In genomic region chr7:81612856-81613635, GRCm38 (mm10) we compare ENCODE assay signal across 22 mouse cellular contexts. TPM values are rescaled to one million over a fixed set of nuclear protein-coding genes. Genes with fewer than 3 reads are reported as not detected.
DNase-seq lines count a peak whose midpoint lies in the region; ATAC-seq lines count a peak whose summit lies in the region.
"Had no signal": no experiment of that assay in that cellular context is flagged by ENCODE, and none has a peak within 500 bp of the region (broad histone marks: within the 10 kb centered on the region; RNA-seq: fewer than 3 reads in every experiment).

No protein-coding gene starts in this region.

- no peaks in the 10 kb centered on the region for H3K9me3 ChIP-seq in hindbrain, embryonic 10.5 days
- no peaks in the 10 kb centered on the region for H3K9me3 ChIP-seq in hindbrain, embryonic 14.5 days (ENCODE audit: control insufficient read depth, low read length)
- no peaks in the 10 kb centered on the region for H3K9me3 ChIP-seq in limb, embryonic 13.5 days
- no peaks in the 10 kb centered on the region for H3K9me3 ChIP-seq in limb, embryonic 10.5 days (replicated peaks)
- H3K9me3 ChIP-seq: embryonic facial prominence, embryonic 12.5 days; forebrain, embryonic 13.5 days; heart, embryonic 13.5 days had no signal

- H3K4me2 ChIP-seq in hindbrain, embryonic 14.5 days (replicated peaks): no peak overlapping the region
- H3K4me2 ChIP-seq in limb, embryonic 13.5 days (replicated peaks): no peak overlapping the region
- H3K4me2 ChIP-seq: embryonic facial prominence, embryonic 12.5 days; forebrain, embryonic 13.5 days; heart, embryonic 13.5 days had no signal

- WGBS in hindbrain, embryonic 10.5 days: 84% methylated on average over 13 of the region's 13 CpGs
- 86% methylated on average over 13 of the region's 13 CpGs for WGBS in hindbrain, embryonic 14.5 days
- WGBS in limb, embryonic 13.5 days: 87% methylated on average over 13 of the region's 13 CpGs
- 93% methylated on average over 13 of the region's 13 CpGs for WGBS in limb, embryonic 10.5 days

- H3K4me3 ChIP-seq in hindbrain, embryonic 10.5 days: no peak overlapping the region
- H3K4me3 ChIP-seq in hindbrain, embryonic 14.5 days (replicated peaks; ENCODE audit: low read length): no peak overlapping the region
- H3K4me3 ChIP-seq in limb, embryonic 13.5 days: no peak overlapping the region
- no peak overlapping the region for H3K4me3 ChIP-seq in limb, embryonic 10.5 days
- H3K4me3 ChIP-seq: embryonic facial prominence, embryonic 12.5 days; forebrain, embryonic 13.5 days; heart, embryonic 13.5 days had no signal

- no peaks in the 10 kb centered on the region for H3K27me3 ChIP-seq in hindbrain, embryonic 10.5 days (ENCODE audit: insufficient read depth, poor library complexity, severe bottlenecking)
- H3K27me3 ChIP-seq in hindbrain, embryonic 14.5 days (ENCODE audit: control insufficient read depth, insufficient read depth, low read length): no peaks in the 10 kb centered on the region
- no peaks in the 10 kb centered on the region for H3K27me3 ChIP-seq in limb, embryonic 13.5 days
- no peaks in the 10 kb centered on the region for H3K27me3 ChIP-seq in limb, embryonic 10.5 days (ENCODE audit: low read depth, poor library complexity, severe bottlenecking)
- H3K27me3 ChIP-seq: embryonic facial prominence, embryonic 12.5 days; forebrain, embryonic 13.5 days; heart, embryonic 13.5 days; Patski had no signal

- ATAC-seq in cerebellum, adult (ENCODE audit: insufficient number of reproducible peaks, low FRiP score, low TSS enrichment): no peak
- no peak for ATAC-seq in hindbrain, embryonic 14.5 days (ENCODE audit: low FRiP score)
- no peak for ATAC-seq in limb, embryonic 13.5 days (ENCODE audit: low FRiP score, low read depth)
- ATAC-seq: activated CD4-positive, CD25-positive, alpha-beta regulatory T cell, adult 4 months; forebrain, embryonic 13.5 days; Patski had no signal

- H3K36me3 ChIP-seq in hindbrain, embryonic 10.5 days: peaks cover 4% of the 10 kb centered on the region; the same call in 1 of the 2 replicates
- no peaks in the 10 kb centered on the region for H3K36me3 ChIP-seq in hindbrain, embryonic 14.5 days (replicated peaks; ENCODE audit: control insufficient read depth, insufficient read depth)
- H3K36me3 ChIP-seq in limb, embryonic 13.5 days: peaks cover 35% of the 10 kb centered on the region
- H3K36me3 ChIP-seq in limb, embryonic 10.5 days: peaks cover 10% of the 10 kb centered on the region; the same call in 1 of the 2 replicates
- H3K36me3 ChIP-seq: embryonic facial prominence, embryonic 12.5 days had no signal

- H3K9ac ChIP-seq in hindbrain, embryonic 14.5 days: no peak overlapping the region
- H3K9ac ChIP-seq in limb, embryonic 13.5 days: peak overlapping the region; percentile 31; the same call in 1 of the 2 replicates
- H3K9ac ChIP-seq: embryonic facial prominence, embryonic 12.5 days; forebrain, embryonic 13.5 days; heart, embryonic 13.5 days had no signal

- DNase-seq in cerebellum, postnatal 14 days: peak; percentile 47 to 50
- peak; percentile 17 for DNase-seq in gastrocnemius, postnatal 10 days
- DNase-seq in gastrocnemius, postnatal 4 days (ENCODE audit: low spot score in 2 of 2): no peak
- peak; percentile 12 for DNase-seq in hindbrain, embryonic 10.5 days (ENCODE audit: low spot score)
- DNase-seq in hindbrain, embryonic 14.5 days (ENCODE audit: low spot score): no peak
- DNase-seq in limb, embryonic 10.5 days (ENCODE audit: low spot score): no peak
- DNase-seq: adrenal gland, postnatal 14 days; cerebellum, adult 2 months; gastrocnemius, postnatal 25 days; kidney, adult 11 months; kidney, adult 9 months had no signal

- peaks cover 12% of the 10 kb centered on the region for H3K4me1 ChIP-seq in hindbrain, embryonic 10.5 days (replicated peaks)
- H3K4me1 ChIP-seq in hindbrain, embryonic 14.5 days (replicated peaks; ENCODE audit: control insufficient read depth, insufficient read depth, low read length): no peaks in the 10 kb centered on the region
- no peaks in the 10 kb centered on the region for H3K4me1 ChIP-seq in limb, embryonic 13.5 days
- no peaks in the 10 kb centered on the region for H3K4me1 ChIP-seq in limb, embryonic 10.5 days
- H3K4me1 ChIP-seq: embryonic facial prominence, embryonic 12.5 days; forebrain, embryonic 13.5 days had no signal

- H3K27ac ChIP-seq in hindbrain, embryonic 10.5 days: no peak overlapping the region
- H3K27ac ChIP-seq in hindbrain, embryonic 14.5 days: no peak overlapping the region
- no peak overlapping the region for H3K27ac ChIP-seq in limb, embryonic 13.5 days
- H3K27ac ChIP-seq in limb, embryonic 10.5 days: no peak overlapping the region
- H3K27ac ChIP-seq: embryonic facial prominence, embryonic 12.5 days; forebrain, embryonic 13.5 days; heart, embryonic 13.5 days; kidney, postnatal 0 days had no signal

RNA-seq across cellular contexts. Expression of gene Whamm, which starts 42.0 kb away (rescaled TPM):
- 1 to 10 TPM; 5.9 to 6.5 TPM for total RNA-seq in gastrocnemius, postnatal 10 days (2021)
- total RNA-seq in gastrocnemius, postnatal 4 days (2021): 1 to 10 TPM; 7.5 to 9.0 TPM
- 2.9 and 4.2 TPM in 2 replicates for polyA plus RNA-seq in hindbrain, embryonic 10.5 days (2016; fragmentation: Nextera tagmentation; extraction: Ambion mirVana)
- polyA plus RNA-seq in hindbrain, embryonic 14.5 days (2014; fragmentation: Nextera tagmentation; extraction: Ambion mirVana): 8.5 and 9.9 TPM in 2 replicates
- polyA plus RNA-seq in limb, embryonic 13.5 days (2015; fragmentation: Nextera tagmentation; extraction: Ambion mirVana): 4.0 and 4.1 TPM in 2 replicates
- polyA plus RNA-seq in limb, embryonic 10.5 days (2016; fragmentation: Nextera tagmentation; extraction: Ambion mirVana): 2.6 and 2.7 TPM in 2 replicates

RNA-seq across cellular contexts. Expression of gene Fsd2, which starts 46.3 kb away (rescaled TPM):
- 100 to 1,000 TPM; 195 to 220 TPM for total RNA-seq in gastrocnemius, postnatal 10 days (2021)
- 100 to 1,000 TPM; 152 to 158 TPM for total RNA-seq in gastrocnemius, postnatal 4 days (2021)
- polyA plus RNA-seq in hindbrain, embryonic 10.5 days (2016; fragmentation: Nextera tagmentation; extraction: Ambion mirVana): 0.07 and 0.54 TPM in 2 replicates
- 0.10 and 0.21 TPM in 2 replicates for polyA plus RNA-seq in hindbrain, embryonic 14.5 days (2014; fragmentation: Nextera tagmentation; extraction: Ambion mirVana)
- 0.33 and 0.51 TPM in 2 replicates for polyA plus RNA-seq in limb, embryonic 13.5 days (2015; fragmentation: Nextera tagmentation; extraction: Ambion mirVana)
- polyA plus RNA-seq in limb, embryonic 10.5 days (2016; fragmentation: Nextera tagmentation; extraction: Ambion mirVana): 0.08 and 0.15 TPM in 2 replicates
- total RNA-seq: MEL had no signal
- polyA plus RNA-seq: C2C12; intestine, embryonic 14.5 days; Patski had no signal

Comparison
In these comparisons a context has a peak if more than half of its experiments do, and no peak if none do; other contexts are left out.
1. DNase-seq: peak in cerebellum, postnatal 14 days (2 of 2), gastrocnemius, postnatal 10 days (single experiment) and hindbrain, embryonic 10.5 days (single experiment); none in gastrocnemius, postnatal 4 days (0 of 2), hindbrain, embryonic 14.5 days (single experiment) and limb, embryonic 10.5 days (single experiment).